Mouse (Mus musculus) heart, adult 2 months (tissue): Measurements from ENCODE around the gene Cacnb3. TPM values are rescaled to one million over a fixed set of nuclear protein-coding genes. Genes with fewer than 3 reads are reported as not detected.

Experiments used
- DNase-seq, 2 experiments: peaks; one replicate each; pipeline ENCODE4 v3.0.0; 2021
- H3K27ac ChIP-seq: fragments of 200-600 bp; 2 replicates; pipeline ENCODE4 v1.8.1; 2022
- H3K27me3 ChIP-seq: fragments of 200-500 bp; 2 replicates; pipeline ENCODE4 v1.6.1; 2012; ENCODE audit warnings: mild to moderate bottlenecking, low read length, inconsistent platforms, mixed read lengths; ENCODE audit not compliant: control insufficient read depth, insufficient read depth
- H3K36me3 ChIP-seq: fragments of 200-500 bp; 2 replicates; pipeline ENCODE4 v1.6.1; 2012; ENCODE audit warnings: low read length, inconsistent platforms; ENCODE audit not compliant: control insufficient read depth, insufficient read depth
- H3K4me1 ChIP-seq: fragments of 200-500 bp; 2 replicates; pipeline ENCODE4 v1.6.1; 2011; ENCODE audit warnings: low read length; ENCODE audit not compliant: control insufficient read depth, insufficient read depth
- H3K4me3 ChIP-seq: fragments of 200-600 bp; 2 replicates; pipeline ENCODE4 v1.8.1; 2022
- H3K79me2 ChIP-seq: fragments of 200-500 bp; replicated peaks from 2 replicates; pipeline ENCODE4 v1.6.1; 2012; ENCODE audit warnings: mild to moderate bottlenecking, inconsistent platforms, low read length, moderate library complexity, mixed read lengths; ENCODE audit not compliant: control insufficient read depth, insufficient read depth
- H3K9ac ChIP-seq: fragments of 200-500 bp; 2 replicates; pipeline ENCODE4 v1.6.1; 2012; ENCODE audit warnings: low read depth, mild to moderate bottlenecking, control low read depth, inconsistent platforms, low read length, mixed read lengths
- CTCF ChIP-seq: fragments of 200-600 bp; IDR thresholded peaks from 2 replicates; pipeline ENCODE4 v1.8.1; 2022; ENCODE audit warnings: antibody characterized with exemption, mild to moderate bottlenecking, moderate library complexity
- EP300 ChIP-seq: fragments of 200-500 bp; IDR thresholded peaks from 2 replicates; pipeline ENCODE4 v1.6.1; 2011; ENCODE audit warnings: low read depth, low read length, control low read depth; ENCODE audit not compliant: insufficient read depth
- POLR2A ChIP-seq: fragments of 200-500 bp; IDR thresholded peaks from 2 replicates; pipeline ENCODE4 v1.6.1; 2011; ENCODE audit warnings: mild to moderate bottlenecking, low read depth, low read length, control low read depth; ENCODE audit not compliant: insufficient read depth
- WGBS: fragments of 180-500 bp; shearing (Covaris S2); methylation state at CpG from one replicate; pipeline ENCODE4 v1.1.7; 2018; 5-methylcytosine and 5-hydroxymethylcytosine counted together
- intact Hi-C: fragments of 180-260 bp; cut with DNase I; formaldehyde crosslinking; loops from one replicate; pipeline ENCODE4 v1.15.1; 2025
- polyA plus RNA-seq: library from polyadenylated mRNA; depleted of rRNA; stranded (reverse); fragments of >200 nt; gene quantifications from 2 replicates; pipeline ENCODE4 v1.2.3, GENCODE M21; 2012
- total RNA-seq, 2 experiments: library from RNA; stranded (reverse); gene quantifications; 2 replicates each; pipeline ENCODE4 v1.2.3; 2021

The Cacnb3 gene
- total and polyA plus RNA-seq, 3 experiments, result 2.6 to 6.5 (median 2.7) TPM

- intact Hi-C loops, result no loop called here
- Histone ChIP-seq H3K27me3 (no peaks in the 10 kb centered on the region), H3K36me3 (no peaks in the 10 kb centered on the region), H3K4me1 (no peaks in the 10 kb centered on the region), H3K9ac (no peak overlapping the region), H3K79me2 (no peaks in the 10 kb centered on the region), H3K4me3 (no peak overlapping the region), H3K27ac (no peak overlapping the region)
- DNase-seq, result no peak
- WGBS, result 90% methylated on average over 15 of the region's 15 CpGs
- no peak for TF ChIP-seq CTCF
- no peak for TF ChIP-seq EP300
- TF ChIP-seq POLR2A, result no peak
Measured at GRCm38 (mm10) chr15:98651431-98651830, 20.8 kb downstream of the Cacnb3 start.

GRCm38 (mm10) chr15:98652174-98652573 is 21.5 kb downstream of the Cacnb3 start:
- Histone ChIP-seq H3K27me3 (no peaks in the 10 kb centered on the region), H3K4me3 (no peak overlapping the region), H3K79me2 (no peaks in the 10 kb centered on the region), H3K9ac (no peak overlapping the region), H3K4me1 (no peaks in the 10 kb centered on the region), H3K27ac (no peak overlapping the region), H3K36me3 (no peaks in the 10 kb centered on the region)
- no peak for DNase-seq
- 87% methylated on average over 8 of the region's 8 CpGs for WGBS
- intact Hi-C loops, result no loop called here
- TF ChIP-seq POLR2A, result no peak
- no peak for TF ChIP-seq CTCF
- TF ChIP-seq EP300, result no peak

- no peaks in the 10 kb centered on the region for H3K4me1 ChIP-seq
- H3K9ac ChIP-seq, result no peak overlapping the region
- no peak for DNase-seq
- intact Hi-C loops, result no loop called here
- H3K36me3 ChIP-seq, result no peaks in the 10 kb centered on the region
- H3K4me3 ChIP-seq, result no peak overlapping the region
- no peak for TF ChIP-seq POLR2A
- no peak for TF ChIP-seq EP300
- peak; percentile 22; the same call in 1 of the 2 replicates for TF ChIP-seq CTCF
- WGBS, result 88% methylated on average over 15 of the region's 15 CpGs
- H3K27me3 ChIP-seq, result no peaks in the 10 kb centered on the region
- no peak overlapping the region for H3K27ac ChIP-seq
- no peaks in the 10 kb centered on the region for H3K79me2 ChIP-seq
Measured at GRCm38 (mm10) chr15:98656982-98657751, 26.5 kb downstream of the Cacnb3 start.

GRCm38 (mm10) chr15:98662198-98662566 is 31.5 kb downstream of the Cacnb3 start:
- TF ChIP-seq POLR2A (no peak), CTCF (no peak), EP300 (no peak)
- no peaks in the 10 kb centered on the region for H3K27me3 ChIP-seq
- H3K9ac ChIP-seq, result peak overlapping the region; percentile 93
- no peak for DNase-seq
- no peaks in the 10 kb centered on the region for H3K4me1 ChIP-seq
- intact Hi-C loops, result no loop called here
- no peaks in the 10 kb centered on the region for H3K36me3 ChIP-seq
- under 1% methylated on average over 14 of the region's 14 CpGs for WGBS
- no peaks in the 10 kb centered on the region for H3K79me2 ChIP-seq
- peak overlapping the region; percentile 98 for H3K27ac ChIP-seq
- H3K4me3 ChIP-seq, result peak overlapping the region; percentile 89

GRCm38 (mm10) chr15:98662567-98663545 is 32.2 kb downstream of the Cacnb3 start, which contains the start of gene Ddx23:
TSS of gene Ddx23 (minus strand) at chr15:98662894.
- Histone ChIP-seq H3K36me3 (no peaks in the 10 kb centered on the region), H3K4me3 (peak within 1 kb of the TSS; percentile 89), H3K27me3 (no peaks in the 10 kb centered on the region), H3K27ac (peak within 1 kb of the TSS; percentile 98), H3K79me2 (no peaks in the 10 kb centered on the region), H3K9ac (peak within 1 kb of the TSS; percentile 93), H3K4me1 (no peaks in the 10 kb centered on the region)
- DNase-seq, result peak; percentile 95 to 97
- TF ChIP-seq POLR2A (peak; percentile 87), EP300 (no peak)
- 4% methylated on average over 48 of the region's 48 CpGs for WGBS
- intact Hi-C loops, result no loop called here
